Mouse (Mus musculus): Measurements from ENCODE around the gene Timd2.
"Not testable (repeated sequence)": the region's sequence is repeated elsewhere in the genome, so short reads cannot be mapped to it uniquely, and the experiment has no call there.

Timd2 gene

DNA sequence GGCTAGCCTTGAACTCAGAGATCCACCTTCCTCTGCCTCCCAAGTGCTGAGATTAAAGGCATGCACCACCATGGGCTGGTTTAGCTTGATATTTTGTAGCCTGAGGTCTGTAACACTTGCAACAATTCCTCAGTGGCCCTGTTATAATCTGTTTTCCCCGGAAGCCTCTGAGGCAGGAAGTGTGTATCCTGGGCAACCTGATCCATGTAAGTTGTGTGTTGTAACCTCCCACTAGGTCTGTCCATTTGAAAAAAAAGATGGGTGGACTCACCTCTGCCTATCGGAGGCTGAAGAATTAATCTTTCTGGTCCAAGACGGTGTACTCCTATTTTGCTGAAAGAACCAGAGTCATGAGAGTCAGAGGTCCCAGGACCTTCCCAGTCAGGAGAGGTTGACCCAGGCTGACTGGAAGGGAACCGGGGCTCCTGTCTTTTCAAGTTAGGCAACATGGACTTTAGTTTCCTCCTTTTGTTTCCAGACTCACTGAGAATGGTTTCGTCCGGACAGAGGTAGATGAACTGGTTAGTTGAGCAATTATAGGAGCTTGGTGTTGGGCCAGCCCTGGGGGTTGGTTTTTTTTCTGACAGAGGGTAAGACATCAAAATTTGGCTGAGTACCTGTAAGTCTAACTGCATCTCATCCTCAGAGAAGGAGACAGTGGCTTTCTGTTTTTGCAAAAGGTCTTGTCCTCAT is at the start of gene Timd2:
Gene Timd2 (minus strand): TSS at position 398 of the 693 bp plus-strand sequence.
- no peak for DNase-seq (ENCODE audit: low spot score)

GRCm38 (mm10) chr11:46755714-46756113 is 48.9 kb upstream of the Timd2 start:
- not testable (repeated sequence) for DNase-seq (ENCODE audit: low spot score)

- no peak for DNase-seq (ENCODE audit: low spot score)
Observed at GRCm38 (mm10) chr11:46754669-46755068, 47.8 kb upstream of the Timd2 start.

DNA sequence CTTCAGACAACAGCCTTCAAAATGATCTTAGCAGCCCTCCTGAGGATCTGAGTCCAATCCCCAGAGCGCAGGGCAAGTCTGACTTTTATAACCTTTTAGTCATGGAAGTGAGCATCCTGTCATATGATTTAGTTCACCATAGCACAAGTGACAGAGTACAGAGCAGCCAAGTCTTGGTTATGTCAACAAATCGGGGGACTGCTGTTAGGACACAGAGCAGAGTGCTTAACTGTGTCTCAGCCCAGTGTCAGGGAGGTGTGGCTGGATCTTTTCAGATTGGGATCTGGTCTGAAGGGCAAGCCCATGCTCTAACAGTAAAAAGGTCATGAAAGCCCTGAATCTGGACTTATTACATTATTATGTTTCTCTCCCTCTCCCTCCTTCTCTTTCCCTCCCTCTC is 46.8 kb upstream of the Timd2 start:
- no peak for DNase-seq (ENCODE audit: low spot score)

DNA sequence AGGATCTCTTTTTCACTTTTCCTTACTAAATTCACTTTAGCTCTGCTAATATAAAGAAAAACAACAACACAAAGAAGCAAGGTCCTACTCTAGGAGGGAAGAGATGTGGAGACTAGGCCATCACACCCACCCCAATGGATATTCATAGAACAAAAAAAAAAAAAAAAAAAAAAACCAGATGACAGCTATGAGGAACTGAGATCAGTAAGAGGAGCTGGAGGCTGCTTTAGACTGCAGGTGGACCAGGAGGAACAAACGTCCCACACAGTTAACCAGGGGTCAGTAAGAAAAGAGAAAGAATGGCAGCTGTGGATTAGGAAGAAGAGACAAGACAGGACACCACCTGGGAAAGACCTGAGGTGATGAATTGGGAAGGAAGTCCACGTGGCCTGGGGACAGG is 41.1 kb upstream of the Timd2 start:
- no peak for DNase-seq (ENCODE audit: low spot score)

DNA sequence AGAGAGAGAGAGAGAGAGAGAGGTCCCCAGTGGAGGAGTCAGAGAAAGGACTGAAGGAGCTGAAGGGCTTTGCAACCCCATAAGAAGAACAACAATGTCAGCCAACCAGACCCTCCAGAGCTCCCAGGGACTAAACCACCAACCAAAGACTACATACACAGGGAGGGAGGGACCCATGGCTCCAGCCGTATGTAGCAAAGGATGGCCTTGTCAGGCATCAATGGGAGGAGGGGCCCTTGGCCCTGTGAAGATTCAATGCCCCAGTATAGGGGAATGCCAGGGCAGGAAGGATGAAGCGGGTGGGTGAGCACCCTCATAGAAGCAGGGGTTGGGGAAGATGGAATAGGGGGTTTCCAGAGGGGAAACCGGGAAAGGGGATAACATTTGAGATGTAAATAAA is 34.9 kb upstream of the Timd2 start:
- DNase-seq (ENCODE audit: low spot score), result no peak

- DNase-seq (ENCODE audit: low spot score), result no peak
Observed at GRCm38 (mm10) chr11:46740886-46741285, 34.0 kb upstream of the Timd2 start.

- DNase-seq (ENCODE audit: low spot score), result no peak
Observed at GRCm38 (mm10) chr11:46739501-46739900, 32.6 kb upstream of the Timd2 start.

DNA sequence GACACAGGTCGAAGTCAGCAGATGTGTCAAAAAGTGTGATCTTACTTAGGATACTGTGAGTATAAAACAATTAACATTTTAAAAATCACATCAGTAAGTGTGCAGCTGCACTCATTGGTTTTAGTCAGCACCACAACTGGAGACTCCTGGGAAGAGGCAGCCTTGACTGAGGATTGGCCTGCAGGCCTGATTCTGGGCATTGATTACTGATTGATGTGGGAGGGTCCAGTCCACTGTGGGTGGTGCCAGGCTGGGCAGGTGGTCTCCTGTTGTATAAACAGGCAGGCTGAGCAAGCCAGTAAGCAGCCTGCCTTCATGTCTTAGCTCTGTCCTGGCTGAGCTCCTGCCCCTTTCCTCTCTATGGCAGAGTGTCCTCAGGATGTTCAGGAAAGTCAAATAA is 28.2 kb upstream of the Timd2 start, which contains the start of gene Havcr1:
Gene Havcr1 (plus strand): TSS at position 5 of the 400 bp plus-strand sequence.
- not testable (repeated sequence) for DNase-seq (ENCODE audit: low spot score)

DNA sequence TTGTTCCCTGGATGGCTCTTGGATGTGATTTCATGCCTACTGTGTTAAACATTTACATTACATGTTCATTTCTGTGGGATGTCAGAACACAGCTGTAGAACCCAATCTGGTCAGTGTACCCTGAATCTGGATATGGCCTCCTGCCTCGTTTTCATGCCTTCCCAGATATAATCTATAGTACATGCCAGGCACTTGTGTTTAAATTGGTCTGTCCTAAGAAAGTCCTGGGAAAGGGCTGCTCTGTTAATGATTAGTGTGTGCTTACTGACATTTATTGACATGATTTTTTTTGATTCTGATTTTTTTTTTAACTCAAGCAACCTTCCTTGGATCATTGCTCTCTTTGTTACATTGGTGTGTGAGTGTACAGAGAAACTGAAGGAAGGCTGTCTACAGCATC is 27.8 kb upstream of the Timd2 start:
- DNase-seq (ENCODE audit: low spot score), result no peak

DNA sequence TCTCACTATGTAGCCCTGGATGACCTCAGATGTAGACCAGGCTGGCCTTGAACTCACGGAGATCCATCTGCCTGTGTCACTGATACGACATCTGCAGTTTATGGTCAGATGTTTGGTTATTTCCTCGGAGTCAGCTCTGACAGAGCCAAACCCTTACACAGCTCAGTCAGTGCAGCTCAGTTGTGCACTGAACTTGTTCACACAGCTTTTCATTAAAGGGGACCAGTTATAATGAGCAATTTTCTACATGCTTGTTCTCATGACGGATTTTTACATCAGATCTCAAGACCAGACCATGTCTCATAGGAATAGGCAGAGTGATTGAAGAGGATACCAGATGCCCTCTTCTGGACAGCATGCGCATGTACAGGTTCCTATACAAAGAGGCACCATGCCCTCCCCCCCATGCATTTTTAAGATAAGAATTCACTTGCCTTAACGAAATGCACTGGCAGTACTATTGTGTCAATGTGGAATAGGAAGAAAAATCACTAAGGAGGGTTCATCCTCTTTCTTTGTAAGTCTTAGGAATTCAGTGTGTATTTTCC is 26.5 kb upstream of the Timd2 start:
- no peak for DNase-seq (ENCODE audit: low spot score)

GRCm38 (mm10) chr11:46731541-46732070 is 24.7 kb upstream of the Timd2 start:
- DNase-seq (ENCODE audit: low spot score), result no peak

DNA sequence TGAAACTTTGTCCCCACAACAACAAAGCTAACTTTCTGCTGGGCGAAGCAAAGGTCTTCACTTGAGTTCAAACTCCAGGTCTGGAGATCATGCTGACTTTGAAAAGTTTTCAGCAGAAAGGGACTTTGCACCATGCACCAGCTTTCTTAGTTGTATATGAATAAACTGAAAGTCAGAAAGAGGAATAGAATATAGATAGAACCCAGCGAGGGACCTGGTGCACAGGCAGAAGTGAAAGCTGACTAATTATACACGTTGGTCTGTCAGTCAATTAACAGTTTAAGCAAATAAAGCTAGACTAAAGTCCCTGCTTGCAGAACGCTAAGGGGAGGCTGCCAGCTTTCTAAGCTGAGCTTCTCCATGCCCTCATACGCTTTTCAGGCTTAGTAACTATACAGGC is 8.0 kb downstream of the Timd2 start:
- DNase-seq (ENCODE audit: low spot score), result no peak

GRCm38 (mm10) chr11:46698278-46698655 is 8.6 kb downstream of the Timd2 start:
- DNase-seq (ENCODE audit: low spot score), result no peak

GRCm38 (mm10) chr11:46697433-46698277 is 9.2 kb downstream of the Timd2 start:
- DNase-seq (ENCODE audit: low spot score), result no peak

- DNase-seq (ENCODE audit: low spot score), result not testable (repeated sequence)
Observed at GRCm38 (mm10) chr11:46695849-46696248, 11.0 kb downstream of the Timd2 start.

DNA sequence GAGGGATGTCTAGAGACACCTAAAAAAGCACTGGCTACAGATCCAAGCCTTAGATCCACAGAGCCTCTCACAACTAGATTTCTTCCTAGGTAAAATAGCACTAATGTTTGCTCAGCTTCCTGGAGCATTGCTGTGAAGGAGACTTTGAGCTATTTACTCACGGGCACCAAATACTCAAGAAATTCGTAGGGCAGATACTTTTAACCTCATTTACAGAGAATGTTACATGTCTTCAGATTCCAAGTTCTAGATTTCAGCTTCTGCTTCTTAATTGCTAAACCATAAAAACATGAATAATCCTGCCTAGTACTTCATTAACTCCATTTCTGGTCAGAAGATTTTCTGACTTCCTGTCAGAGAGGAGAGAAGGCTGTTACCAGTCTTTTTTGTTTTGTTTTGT is 16.7 kb downstream of the Timd2 start:
- DNase-seq (ENCODE audit: low spot score), result no peak

- no peak for DNase-seq (ENCODE audit: low spot score)
Observed at GRCm38 (mm10) chr11:46683723-46684122, 23.1 kb downstream of the Timd2 start.

DNA sequence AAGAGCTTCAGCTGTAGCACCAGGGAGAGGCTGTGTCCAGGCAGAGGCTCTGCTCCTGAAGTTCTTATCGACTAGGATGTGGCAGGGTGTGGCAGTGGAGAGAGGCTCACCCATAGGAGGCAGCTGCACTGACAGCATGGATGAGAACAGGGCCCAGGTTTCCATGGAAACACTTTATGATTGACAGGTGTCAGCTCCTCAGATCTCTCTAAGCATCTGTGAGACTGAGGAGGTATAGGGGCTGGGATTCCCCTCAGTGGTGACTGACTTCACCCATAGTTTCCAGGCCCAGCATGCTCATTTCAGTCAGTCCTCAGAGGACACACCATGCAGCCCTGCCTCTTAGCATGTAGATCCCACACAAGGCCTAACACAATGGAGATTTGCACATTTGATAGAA is 24.0 kb downstream of the Timd2 start:
- DNase-seq (ENCODE audit: low spot score), result no peak

- DNase-seq (ENCODE audit: low spot score), result no peak
Observed at GRCm38 (mm10) chr11:46667938-46668337, 38.9 kb downstream of the Timd2 start.

GRCm38 (mm10) chr11:46667105-46667504 is 39.8 kb downstream of the Timd2 start:
- no peak for DNase-seq (ENCODE audit: low spot score)

DNA sequence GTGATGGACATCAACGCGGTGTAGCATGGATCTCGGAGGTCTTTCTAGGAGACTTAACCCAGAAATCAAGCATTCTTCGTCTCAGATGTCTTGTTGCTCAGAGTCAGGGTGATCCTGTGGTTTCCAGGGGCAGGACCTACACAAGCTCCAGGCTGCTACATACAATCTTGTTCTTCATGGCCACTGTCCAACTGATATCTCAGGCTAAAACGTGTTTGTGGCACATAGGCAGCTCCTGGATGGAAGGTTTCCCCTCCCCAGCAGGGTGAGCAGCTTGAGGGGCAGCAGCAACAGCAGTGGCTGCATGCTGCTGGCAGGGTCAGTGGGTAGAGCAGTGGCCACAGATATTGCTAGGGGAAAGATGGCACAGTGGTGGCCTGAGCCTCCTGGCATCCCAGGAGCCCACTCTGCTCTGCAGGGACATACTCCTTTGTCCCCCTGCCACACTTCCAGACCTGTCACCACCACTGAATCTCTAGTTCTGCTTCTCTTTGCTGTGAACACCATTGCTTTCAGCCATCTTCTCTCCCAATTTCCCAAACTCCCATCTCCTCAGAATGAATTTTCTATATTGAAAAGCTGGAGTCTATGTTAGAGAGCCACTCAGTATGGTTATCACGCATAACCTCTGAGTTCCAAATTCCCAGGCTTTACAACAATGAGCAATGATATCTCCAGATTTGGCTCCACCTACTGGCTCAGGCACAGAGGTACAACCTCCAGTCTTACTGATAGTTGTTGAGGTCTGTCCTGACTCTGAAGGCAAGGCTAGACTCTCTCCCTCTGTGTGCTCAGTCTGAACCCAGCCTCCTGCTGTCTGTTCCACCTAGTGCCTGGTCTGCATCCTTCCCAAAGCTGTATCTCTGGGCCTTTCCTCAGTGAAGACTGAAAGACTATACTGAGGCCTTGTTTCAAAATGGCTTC is 41.0 kb downstream of the Timd2 start:
- no peak for DNase-seq (ENCODE audit: low spot score)
